Mouse (Mus musculus): ENCODE measurements around the gene Tab2. TPM values are rescaled to one million over a fixed set of nuclear protein-coding genes. Genes with fewer than 3 reads are reported as not detected.
A peak's percentile ranks its signal among the peaks of the same experiment; 100 is the strongest.

The Tab2 gene
- polyA plus RNA-seq, 1 experiment from 2014 or later = 18.5 TPM

DNA sequence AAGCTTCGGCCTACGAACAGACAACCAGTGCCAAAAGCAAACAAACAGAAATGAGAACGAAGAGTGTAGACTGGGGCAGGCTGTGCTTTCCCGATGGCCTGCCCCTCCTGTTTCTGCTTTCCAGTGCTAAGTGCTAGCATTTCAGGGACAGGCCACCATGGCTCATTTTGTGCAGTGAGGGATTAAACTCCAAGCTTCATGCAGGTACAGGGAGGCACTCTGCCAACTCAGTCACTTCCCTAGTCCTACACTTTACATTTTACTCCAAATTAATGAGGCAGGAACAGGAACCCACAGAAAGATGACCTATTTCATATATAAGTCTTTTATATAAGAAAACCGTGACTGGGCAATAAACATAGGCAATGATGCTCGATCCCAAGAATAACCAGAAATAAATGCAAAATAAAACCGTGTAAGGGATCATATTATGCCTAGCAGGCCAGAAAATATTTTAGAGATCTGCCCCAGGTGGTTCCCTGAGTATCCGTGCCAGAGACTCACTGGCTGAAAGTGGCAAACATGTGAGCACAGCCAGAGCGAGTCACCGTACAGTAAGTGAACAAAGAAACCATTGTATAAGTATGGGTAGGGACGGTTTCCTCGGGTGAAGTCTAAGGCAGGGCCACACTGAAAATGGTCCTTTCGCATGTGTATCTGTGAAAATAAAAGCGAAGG, 94.6 kb downstream of the Tab2 start:
- Histone ChIP-seq H3K9me3 (ENCODE audit: control insufficient read depth, low read length) (no peaks in the 10 kb centered on the region), H3K36me3 (ENCODE audit: control insufficient read depth, insufficient read depth, low read length) (no peaks in the 10 kb centered on the region), H3K27ac (ENCODE audit: low read length) (no peak overlapping the region), H3K4me3 (ENCODE audit: low read length) (no peak overlapping the region), H3K4me1 (replicated peaks; ENCODE audit: control insufficient read depth, insufficient read depth, low read length) (no peaks in the 10 kb centered on the region), H3K4me2 (ENCODE audit: low read depth, low read length) (no peak overlapping the region), H3K9ac (ENCODE audit: low read length) (no peak overlapping the region), H3K27me3 (ENCODE audit: control insufficient read depth, insufficient read depth, low read depth, low read length) (no peaks in the 10 kb centered on the region; the same call in 1 of the 2 replicates)
- ATAC-seq (ENCODE audit: low read depth) = peak; percentile 17; the same call in 1 of the 2 replicates
- WGBS = 66% methylated on average over 14 of the region's 14 CpGs

DNA sequence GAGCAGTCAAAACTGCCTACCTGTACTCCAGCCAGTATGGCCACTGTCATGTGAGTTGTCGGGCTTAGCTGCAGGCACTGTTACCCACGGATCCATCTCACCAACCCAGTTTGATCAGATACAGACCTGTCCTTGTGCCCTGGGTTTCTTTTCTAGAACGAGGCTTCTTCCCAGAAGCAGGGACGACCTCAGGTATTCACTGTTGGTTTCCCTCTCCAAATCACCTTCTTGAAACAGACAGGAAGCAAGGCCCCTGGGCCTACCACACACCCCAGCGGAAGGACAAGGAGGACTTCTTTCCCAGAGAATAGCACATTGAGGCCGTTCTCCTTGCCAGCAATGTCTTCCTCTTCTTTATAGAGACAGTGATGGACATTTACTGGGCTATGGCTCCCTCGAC, 95.5 kb downstream of the Tab2 start:
- Histone ChIP-seq H3K36me3 (ENCODE audit: control insufficient read depth, insufficient read depth, low read length) (no peaks in the 10 kb centered on the region), H3K9me3 (ENCODE audit: control insufficient read depth, low read length) (no peaks in the 10 kb centered on the region), H3K4me2 (ENCODE audit: low read depth, low read length) (no peak overlapping the region), H3K27ac (ENCODE audit: low read length) (no peak overlapping the region), H3K9ac (ENCODE audit: low read length) (no peak overlapping the region), H3K4me1 (replicated peaks; ENCODE audit: control insufficient read depth, insufficient read depth, low read length) (no peaks in the 10 kb centered on the region), H3K27me3 (ENCODE audit: control insufficient read depth, insufficient read depth, low read depth, low read length) (no peaks in the 10 kb centered on the region), H3K4me3 (ENCODE audit: low read length) (no peak overlapping the region)
- 81% methylated on average over 7 of the region's 7 CpGs for WGBS
- no peak for ATAC-seq (ENCODE audit: low read depth)

Other genes with a start within 250 kb of the Tab2 start
- gene Katna1, start 230.2 kb downstream of the Tab2 start, polyA plus RNA-seq (2015; fragmentation: Nextera tagmentation; extraction: Ambion mirVana) = 52.6 and 55.5 TPM in 2 replicates
- 96.3 and 103 TPM in 2 replicates for gene Ginm1, start 163.4 kb downstream of the Tab2 start, polyA plus RNA-seq (2015; fragmentation: Nextera tagmentation; extraction: Ambion mirVana)
- gene Ppil4, start 163.3 kb downstream of the Tab2 start, polyA plus RNA-seq (2015; fragmentation: Nextera tagmentation; extraction: Ambion mirVana) = 37.6 and 38.8 TPM in 2 replicates
- 0.06 and 0.13 TPM in 2 replicates for gene Zc3h12d, start 123.8 kb downstream of the Tab2 start, polyA plus RNA-seq (2015; fragmentation: Nextera tagmentation; extraction: Ambion mirVana)

All from lung, embryonic 16.5 days (tissue).